Mouse (Mus musculus) embryonic facial prominence, embryonic 14.5 days (tissue): Measurements from ENCODE around the gene Reg4. TPM values are rescaled to one million over a fixed set of nuclear protein-coding genes. Genes with fewer than 3 reads are reported as not detected.

Experiments used
- ATAC-seq: fragments of 200-750 bp; cut with Nextera tagmentation; 2 replicates; pipeline ENCODE4 v1.8.0; 2017; ENCODE audit warnings: low read depth, moderate number of reproducible peaks, moderate TSS enrichment
- DNase-seq: peaks from one replicate; pipeline ENCODE4 v3.0.0-alpha.2; 2015; ENCODE audit warnings: low spot score
- H3K27ac ChIP-seq: fragments of 300-500 bp; sonication (generic); replicated peaks from 2 replicates; pipeline ENCODE4 v1.5.1; 2014; ENCODE audit warnings: low read depth, mild to moderate bottlenecking, low read length, moderate library complexity
- H3K27me3 ChIP-seq: fragments of 300-500 bp; sonication (generic); replicated peaks from 2 replicates; pipeline ENCODE4 v1.6.1; 2014; ENCODE audit warnings: low read length; ENCODE audit not compliant: control insufficient read depth, insufficient read depth
- H3K36me3 ChIP-seq: fragments of 300-500 bp; sonication (generic); 2 replicates; pipeline ENCODE4 v1.6.1; 2014; ENCODE audit warnings: low read length, mixed read lengths; ENCODE audit not compliant: control insufficient read depth, insufficient read depth
- H3K4me1 ChIP-seq: fragments of 300-500 bp; sonication (generic); 2 replicates; pipeline ENCODE4 v1.6.1; 2014; ENCODE audit warnings: antibody characterized with exemption, low read length; ENCODE audit not compliant: control insufficient read depth, insufficient read depth
- H3K4me2 ChIP-seq: fragments of 300-500 bp; sonication (generic); 2 replicates; pipeline ENCODE4 v1.6.1; 2014; ENCODE audit warnings: low read depth, mild to moderate bottlenecking, low read length, moderate library complexity, mixed read lengths
- H3K4me3 ChIP-seq: fragments of 300-500 bp; sonication (generic); 2 replicates; pipeline ENCODE4 v1.5.1; 2014; ENCODE audit warnings: low read depth, mild to moderate bottlenecking, low read length
- H3K9ac ChIP-seq: fragments of 300-500 bp; sonication (generic); 2 replicates; pipeline ENCODE4 v1.6.1; 2014; ENCODE audit warnings: low read depth, mild to moderate bottlenecking, low read length, moderate library complexity, mixed read lengths
- H3K9me3 ChIP-seq: fragments of 300-500 bp; sonication (generic); 2 replicates; pipeline ENCODE4 v1.6.1; 2016; ENCODE audit warnings: low read length; ENCODE audit not compliant: control insufficient read depth
- WGBS: fragments of 180-500 bp; shearing (Covaris S2); extraction: QIAGEN DNeasy Blood & Tissue Kit; methylation state at CpG from one replicate; pipeline ENCODE4 v1.1.7; 2014; 5-methylcytosine and 5-hydroxymethylcytosine counted together
- polyA plus RNA-seq: library from polyadenylated mRNA; unstranded; fragments of >200 nt; fragmentation: Nextera tagmentation; extraction: Ambion mirVana; gene quantifications from 2 replicates; pipeline ENCODE4 v1.2.1, GENCODE M21; 2014

Gene Reg4
- polyA plus RNA-seq, 1 experiment from 2014 or later = not detected

DNA sequence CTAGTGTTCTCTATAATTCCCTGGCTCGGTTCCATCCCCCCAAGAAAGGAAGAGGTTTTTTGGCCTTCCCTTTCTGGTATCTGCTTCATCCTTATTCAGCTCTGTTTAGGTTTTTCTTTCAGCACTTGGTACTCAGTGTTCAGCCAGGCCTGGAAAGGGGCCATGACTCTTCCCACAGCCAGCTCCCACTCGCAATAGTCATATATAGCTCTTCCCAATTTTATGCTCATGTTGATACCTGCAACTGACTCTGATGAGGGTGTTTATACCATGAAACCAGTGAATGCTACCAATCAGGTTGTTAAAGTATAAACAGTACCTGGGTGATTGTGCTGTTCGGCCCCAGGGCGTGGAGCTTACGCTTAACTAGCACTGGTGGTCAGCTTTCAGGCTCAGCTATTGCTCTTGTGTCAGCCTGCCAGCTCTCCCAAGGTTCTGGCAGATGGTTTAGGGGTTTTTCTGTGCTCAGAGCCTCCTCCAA lies 37.4 kb downstream of the Reg4 start:
- peak; percentile 75 for DNase-seq
- no peaks in the 10 kb centered on the region for H3K9me3 ChIP-seq
- H3K9ac ChIP-seq = no peak overlapping the region
- H3K27me3 ChIP-seq = no peaks in the 10 kb centered on the region
- H3K4me3 ChIP-seq = no peak overlapping the region
- H3K4me1 ChIP-seq = peaks cover 14% of the 10 kb centered on the region
- no peaks in the 10 kb centered on the region for H3K36me3 ChIP-seq
- no peak for ATAC-seq
- peak overlapping the region; percentile 67 for H3K27ac ChIP-seq
- no peak overlapping the region for H3K4me2 ChIP-seq
- WGBS = 71% methylated on average over 5 of the region's 5 CpGs

DNA sequence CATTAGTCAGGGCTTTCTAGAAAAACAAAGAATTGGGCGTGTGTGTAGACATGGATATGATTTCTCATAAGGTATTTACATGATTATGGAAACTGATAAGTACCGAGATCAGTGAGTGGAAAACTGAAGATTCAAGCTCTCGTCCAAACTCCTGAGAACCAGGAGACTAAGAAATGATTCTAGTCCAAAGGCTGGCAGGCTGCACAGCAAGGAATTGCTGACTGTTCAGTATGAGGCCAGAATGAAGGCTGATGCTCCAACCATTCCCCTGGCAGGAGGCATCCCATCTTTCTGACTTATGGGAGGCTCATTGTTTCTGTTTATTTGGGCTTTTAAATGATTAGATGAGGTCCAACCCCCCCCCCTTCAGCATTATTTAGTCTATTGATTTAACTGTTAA lies 38.6 kb downstream of the Reg4 start:
- Histone ChIP-seq H3K4me1 (peaks cover 14% of the 10 kb centered on the region), H3K9ac (no peak overlapping the region), H3K27ac (no peak overlapping the region), H3K4me2 (no peak overlapping the region), H3K4me3 (no peak overlapping the region), H3K36me3 (no peaks in the 10 kb centered on the region), H3K9me3 (no peaks in the 10 kb centered on the region), H3K27me3 (no peaks in the 10 kb centered on the region)
- 73% methylated on average over 3 of the region's 3 CpGs for WGBS
- no peak for ATAC-seq
- DNase-seq = no peak

DNA sequence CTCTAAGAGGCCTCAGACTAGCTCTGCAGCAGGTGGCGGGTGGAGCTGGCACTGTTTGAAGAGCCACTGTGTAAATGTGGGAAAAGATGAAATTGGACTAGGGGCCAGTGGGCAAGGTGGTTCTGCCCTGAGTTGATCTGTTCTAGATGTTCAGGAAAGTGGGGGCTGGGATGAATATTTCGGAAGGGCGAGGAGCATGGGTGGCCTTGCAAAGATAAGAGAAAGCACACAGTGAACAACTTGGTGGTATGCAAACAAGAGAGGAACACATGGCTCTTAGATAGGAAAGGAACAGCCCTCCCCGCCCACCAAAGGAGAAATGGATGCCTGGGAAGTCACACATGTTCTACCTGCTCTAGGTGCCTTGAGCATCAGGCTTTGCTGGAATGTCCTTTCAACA lies 39.5 kb downstream of the Reg4 start:
- ATAC-seq (no peak), DNase-seq (no peak)
- no peak overlapping the region for H3K4me2 ChIP-seq
- H3K27me3 ChIP-seq = no peaks in the 10 kb centered on the region
- H3K27ac ChIP-seq = no peak overlapping the region
- H3K9ac ChIP-seq = no peak overlapping the region
- H3K9me3 ChIP-seq = no peaks in the 10 kb centered on the region
- WGBS = 93% methylated on average over 4 of the region's 4 CpGs
- H3K4me3 ChIP-seq = no peak overlapping the region
- peaks cover 14% of the 10 kb centered on the region for H3K4me1 ChIP-seq
- H3K36me3 ChIP-seq = no peaks in the 10 kb centered on the region

DNA sequence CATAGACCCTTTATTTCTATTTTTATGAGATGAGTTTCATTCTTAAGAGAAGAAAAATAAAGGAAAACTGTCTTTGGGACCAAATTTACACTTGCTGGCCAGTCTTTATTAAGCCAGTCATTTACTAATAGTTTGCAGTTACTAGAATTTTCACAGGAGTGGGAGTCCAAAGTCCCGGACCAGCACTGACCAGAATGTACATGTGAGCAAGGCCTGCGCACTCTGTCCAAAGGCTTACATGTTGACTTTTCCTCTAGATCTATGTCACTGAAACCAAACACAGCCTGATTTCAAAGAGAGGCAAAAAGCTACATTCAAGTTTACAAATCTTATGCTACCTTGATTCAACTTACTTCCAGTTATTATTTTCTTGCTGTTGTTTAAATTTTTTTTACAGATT lies 40.2 kb downstream of the Reg4 start:
- Histone ChIP-seq H3K4me2 (no peak overlapping the region), H3K36me3 (no peaks in the 10 kb centered on the region), H3K27me3 (no peaks in the 10 kb centered on the region), H3K9me3 (no peaks in the 10 kb centered on the region), H3K4me1 (peaks cover 18% of the 10 kb centered on the region), H3K27ac (no peak overlapping the region), H3K9ac (no peak overlapping the region), H3K4me3 (no peak overlapping the region)
- 92% methylated on average over 2 of the region's 2 CpGs for WGBS
- ATAC-seq (no peak), DNase-seq (no peak)

DNA sequence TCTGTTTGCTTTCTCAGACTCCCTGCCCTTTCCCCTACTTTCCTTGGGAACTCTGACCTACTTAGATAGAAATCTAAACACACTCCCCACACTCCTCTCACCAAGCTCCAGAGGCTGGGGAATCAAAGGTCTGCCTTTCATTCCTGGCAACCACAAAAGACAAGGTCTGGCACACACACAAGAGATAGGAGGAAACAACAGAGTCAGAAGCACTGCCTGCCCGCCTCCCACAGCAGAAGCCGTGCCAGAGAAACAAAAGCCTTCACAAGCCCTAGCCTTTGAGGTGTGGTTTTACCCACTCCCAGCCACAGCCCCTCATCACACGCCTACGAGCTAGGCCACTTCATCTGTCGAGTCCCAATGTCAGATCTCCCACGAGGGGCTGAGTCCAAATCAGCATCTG lies 45.3 kb downstream of the Reg4 start:
- Histone ChIP-seq H3K4me2 (peak overlapping the region; percentile 10; the same call in 1 of the 2 replicates), H3K36me3 (no peaks in the 10 kb centered on the region), H3K4me1 (peaks cover 12% of the 10 kb centered on the region; the same call in 1 of the 2 replicates), H3K4me3 (no peak overlapping the region), H3K9ac (no peak overlapping the region), H3K27ac (peak overlapping the region; percentile 30), H3K9me3 (no peaks in the 10 kb centered on the region), H3K27me3 (no peaks in the 10 kb centered on the region)
- WGBS = 19% methylated on average over 6 of the region's 6 CpGs
- peak; percentile 76 for DNase-seq
- peak; percentile 79 for ATAC-seq

DNA sequence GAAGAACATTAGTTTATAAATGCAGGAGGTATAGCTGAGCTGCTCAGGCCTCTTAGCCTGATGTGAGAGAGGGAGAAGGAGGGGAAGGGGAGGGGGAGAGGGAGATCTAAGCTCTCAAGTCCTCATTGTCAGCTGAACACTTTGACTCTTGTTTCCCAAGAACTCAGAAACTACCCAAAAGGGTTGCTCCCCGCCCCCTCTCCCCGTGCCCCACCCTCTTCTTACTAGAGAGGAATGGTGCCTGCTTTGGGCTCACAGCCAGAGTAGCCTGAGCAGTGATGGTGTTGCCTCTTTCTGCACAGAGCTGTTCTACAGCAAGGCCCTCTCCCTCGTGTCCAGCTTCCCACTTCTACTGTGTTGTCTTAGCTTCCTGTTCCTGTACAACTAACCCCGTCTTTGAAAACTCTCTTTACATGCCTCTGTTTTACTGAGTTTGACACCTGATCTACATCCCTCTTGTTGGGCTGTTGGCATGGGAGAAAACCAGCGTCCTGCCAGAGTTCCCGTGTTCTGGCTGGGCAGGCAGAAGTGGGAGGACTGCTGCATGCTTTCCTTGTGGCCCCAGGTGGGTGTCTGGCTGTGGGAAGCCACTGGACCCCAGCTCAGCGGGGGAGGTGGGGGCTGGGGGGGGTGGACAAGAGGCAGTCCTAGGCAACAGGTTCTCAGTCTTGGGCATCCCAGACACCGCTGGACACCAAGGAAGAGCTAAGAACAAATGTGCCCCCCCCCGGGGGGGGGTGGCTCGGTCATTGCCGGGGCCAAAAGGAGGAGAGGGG lies 51.9 kb downstream of the Reg4 start:
- H3K4me3 ChIP-seq = no peak overlapping the region
- 54% methylated on average over 11 of the region's 11 CpGs for WGBS
- no peak overlapping the region for H3K4me2 ChIP-seq
- H3K9ac ChIP-seq = no peak overlapping the region
- no peaks in the 10 kb centered on the region for H3K9me3 ChIP-seq
- H3K27me3 ChIP-seq = no peaks in the 10 kb centered on the region
- H3K27ac ChIP-seq = 0 out of 2 replicates have a peak overlapping the region, but pooled peaks have one; percentile 45
- no peaks in the 10 kb centered on the region; the same call in 1 of the 2 replicates for H3K4me1 ChIP-seq
- DNase-seq = peak; percentile 48
- no peaks in the 10 kb centered on the region for H3K36me3 ChIP-seq
- ATAC-seq = peak; percentile 76

DNA sequence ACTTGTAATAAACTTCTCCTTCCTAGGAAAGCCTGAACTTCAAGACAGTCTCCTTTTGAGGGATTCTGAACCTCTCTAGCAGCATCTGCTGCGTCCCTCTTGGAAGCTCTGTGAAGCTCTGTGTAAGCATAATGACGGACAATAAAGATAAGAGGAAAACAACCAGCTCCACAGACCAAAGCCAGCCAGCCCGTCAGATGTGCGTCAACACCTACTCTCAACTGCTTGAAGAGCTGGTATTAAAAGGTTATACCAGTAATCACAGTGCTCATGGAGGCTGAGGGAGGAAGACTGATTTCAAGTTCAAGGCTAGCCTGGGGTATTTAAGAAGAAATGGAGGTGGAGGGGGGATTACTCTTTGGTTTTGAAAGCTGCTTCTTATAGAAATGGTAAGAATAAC lies 57.7 kb downstream of the Reg4 start:
- Histone ChIP-seq H3K9ac (no peak overlapping the region), H3K27ac (no peak overlapping the region), H3K27me3 (no peaks in the 10 kb centered on the region), H3K4me2 (no peak overlapping the region), H3K36me3 (no peaks in the 10 kb centered on the region), H3K4me3 (no peak overlapping the region), H3K4me1 (peaks cover 6% of the 10 kb centered on the region; the same call in 1 of the 2 replicates), H3K9me3 (no peaks in the 10 kb centered on the region)
- DNase-seq = no peak
- no peak for ATAC-seq
- WGBS = 74% methylated on average over 4 of the region's 4 CpGs

DNA sequence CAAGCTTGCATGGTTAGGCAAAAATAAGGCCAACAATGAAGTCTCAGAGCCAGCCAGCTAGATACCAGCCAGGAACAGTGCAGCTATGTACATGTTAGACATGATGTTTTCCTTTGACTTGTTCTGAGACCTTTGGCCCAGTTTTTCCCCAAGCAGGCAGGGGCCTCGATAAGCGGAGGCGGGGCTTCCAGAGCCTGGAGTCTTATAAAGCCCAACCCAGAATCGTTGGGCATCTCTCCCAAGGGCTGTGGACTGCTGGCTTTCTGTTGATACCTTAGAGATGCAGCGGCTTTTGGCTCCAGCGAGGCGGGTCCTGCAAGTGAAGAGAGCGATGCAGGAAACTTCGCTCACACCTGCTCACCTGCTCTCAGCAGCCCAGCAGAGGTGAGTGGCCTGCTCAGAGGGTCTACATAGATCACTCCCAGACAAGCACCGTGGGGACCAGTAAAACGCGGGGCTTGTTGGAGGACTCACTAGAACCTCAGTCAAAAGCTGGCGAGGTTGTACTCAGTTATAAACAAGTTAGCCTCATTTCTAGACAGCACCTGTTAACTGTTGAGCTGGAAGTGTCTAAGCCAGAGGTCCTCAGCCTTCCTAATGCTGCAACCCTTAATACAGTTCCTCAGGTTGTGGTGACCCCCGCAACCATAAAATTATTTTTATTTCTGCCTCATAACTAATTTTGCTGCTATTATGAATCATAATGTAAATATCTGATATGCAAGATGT lies 58.4 kb downstream of the Reg4 start, which contains the start of gene Hmgcs2:
Gene Hmgcs2 (plus strand): TSS at position 232 of the 729 bp plus-strand sequence.
- DNase-seq = peak; percentile 65
- ATAC-seq = 0 out of 2 replicates have a peak, but pooled peaks have one; percentile 26
- Histone ChIP-seq H3K9me3 (no peaks in the 10 kb centered on the region), H3K4me1 (peaks cover 6% of the 10 kb centered on the region; the same call in 1 of the 2 replicates), H3K4me2 (peak within 1 kb of the TSS; percentile 30; the same call in 1 of the 2 replicates), H3K27ac (no peak within 1 kb of the TSS), H3K27me3 (no peaks in the 10 kb centered on the region), H3K4me3 (no peak within 1 kb of the TSS), H3K36me3 (no peaks in the 10 kb centered on the region), H3K9ac (no peak within 1 kb of the TSS)
- 58% methylated on average over 14 of the region's 14 CpGs for WGBS
